Mouse (Mus musculus) intestine, postnatal 0 days (tissue): ENCODE data around the gene Rack1. TPM values are rescaled to one million over a fixed set of nuclear protein-coding genes. Genes with fewer than 3 reads are reported as not detected.
A peak's percentile ranks its signal among the peaks of the same experiment; 100 is the strongest.

Experiments
- ATAC-seq: fragments of 200-750 bp; cut with Nextera tagmentation; 2 replicates; pipeline ENCODE4 v1.8.0; 2017; ENCODE audit warnings: mild to moderate bottlenecking, moderate TSS enrichment, moderate library complexity
- H3K27ac ChIP-seq: fragments of 300-500 bp; sonication (generic); 2 replicates; pipeline ENCODE4 v1.5.1; 2014; ENCODE audit warnings: mild to moderate bottlenecking, low read depth, low read length, moderate library complexity
- H3K27me3 ChIP-seq: fragments of 300-500 bp; sonication (generic); replicated peaks from 2 replicates; pipeline ENCODE4 v1.6.1; 2014; ENCODE audit warnings: low read length, mixed read lengths; ENCODE audit not compliant: control insufficient read depth, insufficient read depth
- H3K36me3 ChIP-seq: fragments of 300-500 bp; sonication (generic); 2 replicates; pipeline ENCODE4 v1.6.1; 2014; ENCODE audit warnings: mild to moderate bottlenecking, moderate library complexity; ENCODE audit not compliant: control insufficient read depth, insufficient read depth
- H3K4me1 ChIP-seq: fragments of 300-500 bp; sonication (generic); replicated peaks from 2 replicates; pipeline ENCODE4 v1.6.1; 2014; ENCODE audit warnings: antibody characterized with exemption, low read length, mixed read lengths; ENCODE audit not compliant: control insufficient read depth, insufficient read depth
- H3K4me2 ChIP-seq: fragments of 300-500 bp; sonication (generic); replicated peaks from 2 replicates; pipeline ENCODE4 v1.6.1; 2014; ENCODE audit warnings: low read depth, mild to moderate bottlenecking, moderate library complexity
- H3K4me3 ChIP-seq: fragments of 300-500 bp; sonication (generic); 2 replicates; pipeline ENCODE4 v1.5.1; 2014; ENCODE audit warnings: low read depth, low read length
- H3K9ac ChIP-seq: fragments of 300-500 bp; sonication (generic); 2 replicates; pipeline ENCODE4 v1.6.1; 2014; ENCODE audit warnings: mild to moderate bottlenecking, low read depth, low read length
- H3K9me3 ChIP-seq: fragments of 300-500 bp; sonication (generic); 2 replicates; pipeline ENCODE4 v1.6.1; 2016; ENCODE audit warnings: mixed run types; ENCODE audit not compliant: control insufficient read depth
- CTCF ChIP-seq: sonication (generic); IDR thresholded peaks from 2 replicates; pipeline ENCODE4 v1.5.1; 2016; ENCODE audit warnings: low read depth, mild to moderate bottlenecking, control low read depth, antibody characterized with exemption, moderate library complexity
- WGBS: fragments of 180-500 bp; shearing (Covaris S2); extraction: QIAGEN DNeasy Blood & Tissue Kit; methylation state at CpG from one replicate; pipeline ENCODE4 v1.1.7; 2014; 5-methylcytosine and 5-hydroxymethylcytosine counted together
- polyA plus RNA-seq: library from polyadenylated mRNA; unstranded; fragments of >200 nt; fragmentation: Nextera tagmentation; extraction: Ambion mirVana; gene quantifications from 2 replicates; pipeline ENCODE4 v1.2.1, GENCODE M21; 2015

Gene Rack1
- polyA plus RNA-seq, 1 experiment from 2014 or later: 435 TPM

GRCm38 (mm10) chr11:48793184-48793583, 6.9 kb upstream of the Rack1 start:
- ATAC-seq: no peak
- Histone ChIP-seq H3K36me3 (no peaks in the 10 kb centered on the region), H3K9ac (no peak overlapping the region), H3K4me1 (no peaks in the 10 kb centered on the region), H3K27ac (no peak overlapping the region), H3K4me3 (no peak overlapping the region), H3K9me3 (no peaks in the 10 kb centered on the region), H3K27me3 (no peaks in the 10 kb centered on the region), H3K4me2 (no peak overlapping the region)
- 95% methylated on average over 3 of the region's 3 CpGs for WGBS
- TF ChIP-seq CTCF: no peak

- Histone ChIP-seq H3K4me3 (no peak overlapping the region), H3K4me2 (no peak overlapping the region), H3K36me3 (no peaks in the 10 kb centered on the region), H3K27me3 (no peaks in the 10 kb centered on the region), H3K9me3 (no peaks in the 10 kb centered on the region), H3K9ac (no peak overlapping the region), H3K4me1 (0 out of 2 replicates have a peak, but pooled peaks cover 4% of the 10 kb centered on the region), H3K27ac (no peak overlapping the region)
- no peak for TF ChIP-seq CTCF
- WGBS: 95% methylated on average over 7 of the region's 7 CpGs
- ATAC-seq: no peak
Observed at GRCm38 (mm10) chr11:48795221-48795620, 4.9 kb upstream of the Rack1 start.

- Histone ChIP-seq H3K36me3 (no peaks in the 10 kb centered on the region), H3K27me3 (no peaks in the 10 kb centered on the region), H3K9me3 (no peaks in the 10 kb centered on the region), H3K4me1 (0 out of 2 replicates have a peak, but pooled peaks cover 4% of the 10 kb centered on the region), H3K9ac (no peak overlapping the region), H3K27ac (no peak overlapping the region), H3K4me3 (no peak overlapping the region), H3K4me2 (no peak overlapping the region)
- WGBS: 76% methylated on average over 4 of the region's 4 CpGs
- peak; percentile 39 for TF ChIP-seq CTCF
- no peak for ATAC-seq
Observed at GRCm38 (mm10) chr11:48796290-48796689, 3.8 kb upstream of the Rack1 start.

- no peak overlapping the region for H3K4me2 ChIP-seq
- no peak for ATAC-seq
- H3K4me1 ChIP-seq: 0 out of 2 replicates have a peak, but pooled peaks cover 4% of the 10 kb centered on the region
- no peaks in the 10 kb centered on the region for H3K27me3 ChIP-seq
- H3K36me3 ChIP-seq: peaks cover 4% of the 10 kb centered on the region; the same call in 1 of the 2 replicates
- H3K27ac ChIP-seq: no peak overlapping the region
- WGBS: 51% methylated on average over 5 of the region's 5 CpGs
- no peak overlapping the region for H3K9ac ChIP-seq
- H3K9me3 ChIP-seq: no peaks in the 10 kb centered on the region
- no peak for TF ChIP-seq CTCF
- no peak overlapping the region for H3K4me3 ChIP-seq
Observed at GRCm38 (mm10) chr11:48797287-48797686, 2.8 kb upstream of the Rack1 start.

- H3K9me3 ChIP-seq: no peaks in the 10 kb centered on the region
- TF ChIP-seq CTCF: no peak
- H3K4me2 ChIP-seq: peak overlapping the region; percentile 67
- no peak for ATAC-seq
- 68% methylated on average over 7 of the region's 7 CpGs for WGBS
- peaks cover 14% of the 10 kb centered on the region for H3K36me3 ChIP-seq
- 0 out of 2 replicates have a peak, but pooled peaks cover 4% of the 10 kb centered on the region for H3K4me1 ChIP-seq
- no peaks in the 10 kb centered on the region for H3K27me3 ChIP-seq
- no peak overlapping the region for H3K4me3 ChIP-seq
- H3K9ac ChIP-seq: peak overlapping the region; percentile 52; the same call in 1 of the 2 replicates
- no peak overlapping the region for H3K27ac ChIP-seq
Observed at GRCm38 (mm10) chr11:48798308-48798707, 1.8 kb upstream of the Rack1 start.

GRCm38 (mm10) chr11:48798984-48799920, 880 bp upstream of the Rack1 start:
- Histone ChIP-seq H3K27ac (peak overlapping the region; percentile 93), H3K9ac (peak overlapping the region; percentile 52), H3K36me3 (peaks cover 23% of the 10 kb centered on the region), H3K27me3 (no peaks in the 10 kb centered on the region), H3K4me3 (peak overlapping the region; percentile 52), H3K4me1 (0 out of 2 replicates have a peak, but pooled peaks cover 4% of the 10 kb centered on the region), H3K9me3 (no peaks in the 10 kb centered on the region), H3K4me2 (peak overlapping the region; percentile 67)
- TF ChIP-seq CTCF: no peak
- WGBS: 4% methylated on average over 18 of the region's 18 CpGs
- peak; percentile 24 for ATAC-seq
